Mouse (Mus musculus) olfactory bulb, adult 2 months (tissue): Measurements from ENCODE around the gene Ryr1. TPM values are rescaled to one million over a fixed set of nuclear protein-coding genes. Genes with fewer than 3 reads are reported as not detected.
A peak's percentile ranks its signal among the peaks of the same experiment; 100 is the strongest.

Experiments
- H3K27ac ChIP-seq: fragments of 200-500 bp; 2 replicates; pipeline ENCODE4 v1.5.1; 2012; ENCODE audit warnings: low read depth, low read length; ENCODE audit not compliant: insufficient read depth
- H3K4me1 ChIP-seq: fragments of 200-500 bp; 2 replicates; pipeline ENCODE4 v1.6.1; 2012; ENCODE audit warnings: low read length; ENCODE audit not compliant: control insufficient read depth, insufficient read depth
- H3K4me3 ChIP-seq: fragments of 200-500 bp; 2 replicates; pipeline ENCODE4 v1.5.1; 2012; ENCODE audit warnings: mild to moderate bottlenecking, low read depth, low read length, moderate library complexity; ENCODE audit not compliant: insufficient read depth
- CTCF ChIP-seq: fragments of 200-500 bp; IDR thresholded peaks from 2 replicates; pipeline ENCODE4 v1.5.1; 2012; ENCODE audit warnings: low read depth, mild to moderate bottlenecking, low read length, moderate library complexity; ENCODE audit not compliant: insufficient read depth
- POLR2A ChIP-seq: fragments of 200-500 bp; IDR thresholded peaks from 2 replicates; pipeline ENCODE4 v1.6.1; 2012; ENCODE audit warnings: mild to moderate bottlenecking, low read depth, low read length, moderate library complexity; ENCODE audit not compliant: insufficient read depth
- WGBS: fragments of 180-500 bp; shearing (Covaris S2); methylation state at CpG from one replicate; pipeline ENCODE4 v1.1.7; 2018; 5-methylcytosine and 5-hydroxymethylcytosine counted together
- polyA plus RNA-seq: library from polyadenylated mRNA; stranded (reverse); fragments of >200 nt; gene quantifications from 2 replicates; pipeline ENCODE4 v1.2.4, GENCODE M21; 2012; ENCODE audit warnings: low replicate concordance; ENCODE audit not compliant: missing spikeins, insufficient read depth, insufficient read length

The Ryr1 gene
- polyA plus RNA-seq, 1 experiment = not detected

GRCm38 (mm10) chr7:29048615-29049014 lies 76.4 kb downstream of the Ryr1 start:
- H3K4me1 ChIP-seq = peaks cover 6% of the 10 kb centered on the region

GRCm38 (mm10) chr7:29048070-29048469 lies 76.9 kb downstream of the Ryr1 start:
- H3K27ac ChIP-seq = no peak overlapping the region
- no peak overlapping the region for H3K4me3 ChIP-seq
- no peak for TF ChIP-seq CTCF
- no peak for TF ChIP-seq POLR2A
- 81% methylated on average over 3 of the region's 3 CpGs for WGBS
- peaks cover 7% of the 10 kb centered on the region for H3K4me1 ChIP-seq

More at GRCm38 (mm10) chr7:29048615-29049014, 76.4 kb downstream of the Ryr1 start:
- 80% methylated on average over 11 of the region's 11 CpGs for WGBS
- H3K27ac ChIP-seq = no peak overlapping the region
- TF ChIP-seq CTCF (no peak), POLR2A (no peak)
- no peak overlapping the region for H3K4me3 ChIP-seq

- 7% methylated on average over 12 of the region's 12 CpGs for WGBS
- Histone ChIP-seq H3K27ac (no peak overlapping the region), H3K4me1 (peaks cover 7% of the 10 kb centered on the region), H3K4me3 (no peak overlapping the region)
- TF ChIP-seq POLR2A = no peak
- no peak for TF ChIP-seq CTCF
These were observed 78.4 kb downstream of the Ryr1 start for GRCm38 (mm10) chr7:29046533-29046932.

- WGBS = 59% methylated on average over 9 of the region's 9 CpGs
- Histone ChIP-seq H3K4me1 (peaks cover 18% of the 10 kb centered on the region), H3K27ac (no peak overlapping the region), H3K4me3 (no peak overlapping the region)
- TF ChIP-seq CTCF (no peak), POLR2A (no peak)
These were observed 80.7 kb downstream of the Ryr1 start for GRCm38 (mm10) chr7:29044302-29044701.

GRCm38 (mm10) chr7:29043674-29044057 lies 81.3 kb downstream of the Ryr1 start:
- Histone ChIP-seq H3K4me1 (peaks cover 18% of the 10 kb centered on the region), H3K27ac (no peak overlapping the region), H3K4me3 (no peak overlapping the region)
- TF ChIP-seq CTCF (no peak), POLR2A (no peak)
- WGBS = 24% methylated on average over 11 of the region's 11 CpGs

- no peak overlapping the region for H3K4me3 ChIP-seq
- no peak overlapping the region for H3K27ac ChIP-seq
- no peak for TF ChIP-seq POLR2A
- no peak for TF ChIP-seq CTCF
- WGBS = 41% methylated on average over 19 of the region's 19 CpGs
- peaks cover 18% of the 10 kb centered on the region for H3K4me1 ChIP-seq
These were observed 81.8 kb downstream of the Ryr1 start for GRCm38 (mm10) chr7:29043016-29043673.

GRCm38 (mm10) chr7:29041194-29041593 lies 83.8 kb downstream of the Ryr1 start:
- no peak for TF ChIP-seq POLR2A
- no peak for TF ChIP-seq CTCF
- H3K4me1 ChIP-seq = peaks cover 18% of the 10 kb centered on the region
- H3K27ac ChIP-seq = no peak overlapping the region
- 83% methylated on average over 5 of the region's 5 CpGs for WGBS
- H3K4me3 ChIP-seq = no peak overlapping the region

- TF ChIP-seq CTCF = no peak
- TF ChIP-seq POLR2A = no peak
- whole genome bisulfite sequencing = 1% methylated on average over 26 of the region's 26 CpGs
- Histone ChIP-seq H3K4me3 (peak overlapping the region; percentile 46), H3K4me1 (peaks cover 18% of the 10 kb centered on the region), H3K27ac (no peak overlapping the region)
These were observed 84.9 kb downstream of the Ryr1 start for GRCm38 (mm10) chr7:29039985-29040661.

GRCm38 (mm10) chr7:29039604-29039984 lies 85.4 kb downstream of the Ryr1 start:
- peaks cover 18% of the 10 kb centered on the region for H3K4me1 ChIP-seq
- WGBS = 0% methylated on average over 11 of the region's 11 CpGs
- H3K27ac ChIP-seq = no peak overlapping the region
- peak overlapping the region; percentile 46 for H3K4me3 ChIP-seq
- TF ChIP-seq CTCF (0 out of 2 replicates have a peak, but pooled peaks have one; percentile 20), POLR2A (no peak)
